Mouse (Mus musculus) myocyte (in vitro differentiated cells): ENCODE measurements around the gene Ccni. TPM values are rescaled to one million over a fixed set of nuclear protein-coding genes. Genes with fewer than 3 reads are reported as not detected.

Experiments used
- H3K27me3 ChIP-seq: one replicate; pipeline ENCODE4 v1.6.1; 2011; ENCODE audit not compliant: control insufficient read depth, insufficient read depth, insufficient read length
- H3K36me3 ChIP-seq: one replicate; pipeline ENCODE4 v1.6.1; 2011; ENCODE audit not compliant: control insufficient read depth, insufficient read depth
- H3K4me2 ChIP-seq: one replicate; pipeline ENCODE4 v1.6.1; 2011; ENCODE audit warnings: low read depth, control low read depth
- H3K4me3 ChIP-seq: one replicate; pipeline ENCODE4 v1.5.1; 2011; ENCODE audit warnings: mild to moderate bottlenecking, control low read depth, moderate library complexity
- H3K79me2 ChIP-seq: one replicate; pipeline ENCODE4 v1.6.1; 2011; ENCODE audit not compliant: control insufficient read depth, insufficient read depth
- H3ac ChIP-seq: one replicate; pipeline ENCODE4 v1.6.1; 2011; ENCODE audit not compliant: control insufficient read depth, insufficient read length
- CEBPB ChIP-seq: IDR thresholded peaks from 2 replicates; pipeline ENCODE4 v1.6.1; 2011; ENCODE audit warnings: mild to moderate bottlenecking, moderate library complexity; ENCODE audit not compliant: poor library complexity, insufficient read depth, severe bottlenecking
- E2F4 ChIP-seq: IDR thresholded peaks from one replicate; pipeline ENCODE4 v1.6.1; 2011; ENCODE audit warnings: mild to moderate bottlenecking, control low read depth, moderate library complexity; ENCODE audit not compliant: insufficient read depth
- MAX ChIP-seq: IDR thresholded peaks from one replicate; pipeline ENCODE4 v1.6.1; 2011; ENCODE audit warnings: low read depth, mild to moderate bottlenecking, control low read depth
- MYOD1 ChIP-seq, 3 experiments: IDR thresholded peaks; one replicate each; pipeline ENCODE4 v1.6.1; 2011; ENCODE audit warnings: control low read depth in 2 of 3, low read depth in 2 of 3, mild to moderate bottlenecking in 2 of 3, moderate library complexity in 1 of 3; ENCODE audit not compliant: insufficient read length in 2 of 3, control insufficient read depth in 1 of 3
- MYOG ChIP-seq, 3 experiments: IDR thresholded peaks; one replicate each; pipeline ENCODE4 v1.6.1; 2011; ENCODE audit warnings: control low read depth in 2 of 3, low read depth in 2 of 3, mild to moderate bottlenecking in 2 of 3; ENCODE audit not compliant: insufficient read length in 2 of 3, control insufficient read depth in 1 of 3, insufficient read depth in 1 of 3
- POLR2A ChIP-seq: IDR thresholded peaks from one replicate; pipeline ENCODE4 v1.6.1; 2011; ENCODE audit warnings: low read depth, mild to moderate bottlenecking, control low read depth, moderate library complexity; ENCODE audit not compliant: insufficient read length
- POLR2AphosphoS2 ChIP-seq: IDR thresholded peaks from one replicate; pipeline ENCODE4 v1.6.1; 2011; ENCODE audit warnings: low read depth, control low read depth; ENCODE audit not compliant: insufficient read length
- REST ChIP-seq: IDR thresholded peaks from one replicate; pipeline ENCODE4 v1.6.1; 2011; ENCODE audit warnings: mild to moderate bottlenecking, control low read depth, moderate library complexity; ENCODE audit not compliant: insufficient read depth, insufficient read length
- SRF ChIP-seq: IDR thresholded peaks from one replicate; pipeline ENCODE4 v1.6.1; 2011; ENCODE audit warnings: low read depth; ENCODE audit not compliant: control insufficient read depth, insufficient read length
- TCF12 ChIP-seq: IDR thresholded peaks from one replicate; pipeline ENCODE4 v1.6.1; 2011; ENCODE audit warnings: mild to moderate bottlenecking, control low read depth; ENCODE audit not compliant: poor library complexity, insufficient read depth, severe bottlenecking
- TCF3 ChIP-seq: IDR thresholded peaks from one replicate; pipeline ENCODE4 v1.6.1; 2011; ENCODE audit warnings: low read depth, control low read depth; ENCODE audit not compliant: insufficient read length
- USF1 ChIP-seq: IDR thresholded peaks from one replicate; pipeline ENCODE4 v1.6.1; 2011; ENCODE audit warnings: low read depth, mild to moderate bottlenecking, control low read depth, moderate library complexity
- polyA plus RNA-seq: library from polyadenylated mRNA; unstranded; fragments of >200 nt; fragmentation: generic; extraction: Trizol; gene quantifications from one replicate; pipeline ENCODE4 v1.2.1, GENCODE M21; 2012; ENCODE audit warnings: missing spikeins

Ccni gene
- polyA plus RNA-seq, 1 experiment, result 132 TPM

GRCm38 (mm10) chr5:93234130-93234529, 27.8 kb upstream of the Ccni start:
- Histone ChIP-seq H3K79me2 (no peaks in the 10 kb centered on the region), H3K27me3 (no peaks in the 10 kb centered on the region), H3ac (no peak overlapping the region), H3K4me2 (no peak overlapping the region), H3K36me3 (no peaks in the 10 kb centered on the region), H3K4me3 (no peak overlapping the region)
- TF ChIP-seq E2F4 (no peak), CEBPB (no peak), MYOG (IDR thresholded peaks at IDR 0.05; ENCODE audit: control insufficient read depth in 1 of 3, insufficient read depth in 1 of 3, insufficient read length in 2 of 3, low read depth in 2 of 3) (no peak), POLR2A (no peak), USF1 (no peak), SRF (no peak), POLR2AphosphoS2 (no peak), TCF3 (no peak), MYOD1 (IDR thresholded peaks at IDR 0.05; ENCODE audit: control insufficient read depth in 1 of 3, insufficient read length in 2 of 3, low read depth in 2 of 3) (no peak), MAX (no peak), REST (no peak), TCF12 (no peak)

DNA sequence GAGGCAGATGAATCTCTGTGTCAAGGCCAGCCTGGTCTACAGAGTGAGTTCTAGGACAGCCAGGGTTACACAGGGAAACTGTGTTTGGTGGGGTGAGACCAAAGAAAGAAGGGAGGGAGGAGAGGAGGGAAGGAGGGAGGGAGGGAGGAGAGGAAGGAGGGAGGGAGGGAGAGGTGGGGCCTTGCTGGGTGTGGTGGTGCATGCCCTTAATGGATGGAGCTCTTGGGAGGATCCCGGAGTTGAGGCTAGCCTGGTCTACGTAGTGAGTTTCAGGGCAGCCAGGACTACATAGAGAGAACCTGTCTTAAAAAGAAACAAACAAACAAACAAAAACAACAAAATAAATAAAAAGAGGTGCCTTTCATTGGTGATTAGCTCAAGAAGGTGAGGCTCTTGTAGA, 26.5 kb upstream of the Ccni start:
- Histone ChIP-seq H3ac (no peak overlapping the region), H3K36me3 (no peaks in the 10 kb centered on the region), H3K4me3 (no peak overlapping the region), H3K79me2 (no peaks in the 10 kb centered on the region), H3K4me2 (no peak overlapping the region), H3K27me3 (peaks cover 5% of the 10 kb centered on the region)
- no peak for TF ChIP-seq CEBPB
- TF ChIP-seq USF1, result no peak
- no peak for TF ChIP-seq POLR2A
- TF ChIP-seq TCF12, result no peak
- TF ChIP-seq REST, result no peak
- no peak for TF ChIP-seq E2F4
- TF ChIP-seq TCF3, result no peak
- TF ChIP-seq MYOG (IDR thresholded peaks at IDR 0.05; ENCODE audit: control insufficient read depth in 1 of 3, insufficient read depth in 1 of 3, insufficient read length in 2 of 3, low read depth in 2 of 3), result no peak
- no peak for TF ChIP-seq POLR2AphosphoS2
- no peak for TF ChIP-seq SRF
- no peak for TF ChIP-seq MYOD1 (IDR thresholded peaks at IDR 0.05; ENCODE audit: control insufficient read depth in 1 of 3, insufficient read length in 2 of 3, low read depth in 2 of 3)
- TF ChIP-seq MAX, result no peak

DNA sequence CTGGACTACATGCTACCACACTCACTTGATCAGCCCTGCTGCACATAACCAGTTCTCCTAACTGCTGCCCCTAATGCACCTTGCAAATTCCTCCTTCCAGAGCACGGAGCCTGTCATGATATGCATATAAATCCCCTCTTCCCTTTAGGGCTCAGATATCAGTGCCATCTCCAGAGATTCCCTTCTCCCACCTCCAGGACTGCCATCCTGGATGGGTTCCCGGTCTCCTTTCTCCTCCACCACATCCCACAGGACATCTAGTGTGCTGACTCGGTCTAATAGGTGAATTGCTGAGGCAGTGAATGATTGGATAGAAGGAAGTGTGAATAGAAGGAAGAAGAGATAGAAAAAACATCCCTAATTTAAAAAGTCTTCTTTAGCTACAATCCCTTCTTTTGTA, 25.4 kb upstream of the Ccni start:
- peaks cover 8% of the 10 kb centered on the region for H3K27me3 ChIP-seq
- no peak for TF ChIP-seq MYOD1 (IDR thresholded peaks at IDR 0.05; ENCODE audit: control insufficient read depth in 1 of 3, insufficient read length in 2 of 3, low read depth in 2 of 3)
- no peak for TF ChIP-seq MAX
- no peak for TF ChIP-seq TCF3
- no peak for TF ChIP-seq MYOG (IDR thresholded peaks at IDR 0.05; ENCODE audit: control insufficient read depth in 1 of 3, insufficient read depth in 1 of 3, insufficient read length in 2 of 3, low read depth in 2 of 3)

DNA sequence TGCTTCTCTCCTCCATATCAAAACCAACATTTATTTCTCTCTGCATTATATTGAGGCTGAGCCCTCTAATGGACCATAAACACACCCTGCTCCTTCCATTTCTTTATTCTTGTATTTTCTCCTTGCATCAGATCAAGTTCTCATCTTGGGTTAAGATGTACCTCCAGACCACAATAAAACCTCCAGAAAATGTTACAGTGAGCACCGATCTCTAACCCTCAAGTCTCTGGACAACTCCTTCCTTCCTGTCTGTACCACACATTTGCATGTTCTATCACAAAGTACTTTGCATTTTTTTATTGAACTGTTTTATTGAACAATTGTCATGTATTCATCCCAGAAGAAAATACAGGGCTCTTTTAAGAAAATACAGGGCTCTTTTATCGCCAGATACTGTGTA, 23.2 kb upstream of the Ccni start:
- H3K4me3 ChIP-seq, result no peak overlapping the region
- TF ChIP-seq POLR2A (no peak), POLR2AphosphoS2 (no peak), MYOG (IDR thresholded peaks at IDR 0.05; ENCODE audit: control insufficient read depth in 1 of 3, insufficient read depth in 1 of 3, insufficient read length in 2 of 3, low read depth in 2 of 3) (no peak), MYOD1 (IDR thresholded peaks at IDR 0.05; ENCODE audit: control insufficient read depth in 1 of 3, insufficient read length in 2 of 3, low read depth in 2 of 3) (no peak), USF1 (no peak), TCF3 (no peak), REST (no peak), SRF (no peak), CEBPB (no peak), TCF12 (no peak), E2F4 (no peak), MAX (no peak)

More for the DNA sequence above, 25.4 kb upstream of the Ccni start:
- H3ac ChIP-seq, result no peak overlapping the region
- no peaks in the 10 kb centered on the region for H3K79me2 ChIP-seq
- H3K4me3 ChIP-seq, result no peak overlapping the region
- no peaks in the 10 kb centered on the region for H3K36me3 ChIP-seq
- no peak overlapping the region for H3K4me2 ChIP-seq

DNA sequence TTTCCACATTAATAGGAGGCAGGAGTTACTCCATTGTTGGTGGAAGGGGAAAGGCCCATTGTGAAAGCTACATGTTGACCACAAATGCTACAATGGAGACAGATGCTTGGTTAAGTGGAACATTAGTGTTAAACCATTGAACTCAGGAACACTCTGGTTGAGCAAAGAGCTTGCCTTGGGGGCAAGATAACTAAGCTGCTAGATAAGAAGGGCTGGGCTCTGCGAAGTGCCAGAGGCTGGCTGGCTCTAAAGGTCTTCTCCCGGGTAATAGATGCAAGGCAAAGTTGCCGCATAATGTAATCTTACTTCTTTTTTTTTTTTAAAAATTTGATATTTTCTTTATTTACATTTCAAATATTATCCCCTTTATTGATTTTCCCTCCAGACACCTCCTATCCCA, 20.9 kb upstream of the Ccni start:
- Histone ChIP-seq H3K4me2 (no peak overlapping the region), H3K36me3 (no peaks in the 10 kb centered on the region), H3ac (no peak overlapping the region), H3K27me3 (peaks cover 30% of the 10 kb centered on the region), H3K79me2 (no peaks in the 10 kb centered on the region), H3K4me3 (no peak overlapping the region)
- TF ChIP-seq SRF, result no peak
- TF ChIP-seq MYOG (IDR thresholded peaks at IDR 0.05; ENCODE audit: control insufficient read depth in 1 of 3, insufficient read depth in 1 of 3, insufficient read length in 2 of 3, low read depth in 2 of 3), result no peak
- TF ChIP-seq USF1, result no peak
- no peak for TF ChIP-seq CEBPB
- no peak for TF ChIP-seq TCF12
- no peak for TF ChIP-seq MYOD1 (IDR thresholded peaks at IDR 0.05; ENCODE audit: control insufficient read depth in 1 of 3, insufficient read length in 2 of 3, low read depth in 2 of 3)
- TF ChIP-seq MAX, result no peak
- TF ChIP-seq POLR2A, result no peak
- TF ChIP-seq TCF3, result no peak

More for the DNA sequence above, 23.2 kb upstream of the Ccni start:
- no peak overlapping the region for H3ac ChIP-seq
- H3K36me3 ChIP-seq, result no peaks in the 10 kb centered on the region
- no peaks in the 10 kb centered on the region for H3K79me2 ChIP-seq
- peaks cover 18% of the 10 kb centered on the region for H3K27me3 ChIP-seq
- H3K4me2 ChIP-seq, result no peak overlapping the region
